Mouse (Mus musculus): ENCODE results near the gene Ntn3. TPM values are rescaled to one million over a fixed set of nuclear protein-coding genes. Genes with fewer than 3 reads are reported as not detected.

Ntn3 gene
- total RNA-seq, 2 experiments from 2014 or later, result 0.12 to 0.15 TPM

Other genes starting within 250 kb of the Ntn3 start
- 0.22 and 0.27 TPM in 2 replicates for gene Prss30, start 229.0 kb downstream of the Ntn3 start, total RNA-seq (2015)
- not detected in 2 replicates for gene Prss30, start 229.0 kb downstream of the Ntn3 start, total RNA-seq (2017)
- not detected in 2 replicates for gene Prss22, start 211.4 kb downstream of the Ntn3 start, total RNA-seq (2015)
- gene Prss22, start 211.4 kb downstream of the Ntn3 start, total RNA-seq (2017), result not detected in 2 replicates
- gene Prss27, start 171.4 kb downstream of the Ntn3 start, total RNA-seq (2015), result not detected in 2 replicates
- not detected in 2 replicates for gene Prss27, start 171.4 kb downstream of the Ntn3 start, total RNA-seq (2017)
- 15.5 and 17.1 TPM in 2 replicates for gene Kctd5, start 136.0 kb downstream of the Ntn3 start, total RNA-seq (2015)
- 19.5 and 21.0 TPM in 2 replicates for gene Kctd5, start 136.0 kb downstream of the Ntn3 start, total RNA-seq (2017)
- gene Pdpk1, start 58.6 kb downstream of the Ntn3 start, total RNA-seq (2015), result 33.3 and 36.3 TPM in 2 replicates
- gene Pdpk1, start 58.6 kb downstream of the Ntn3 start, total RNA-seq (2017), result 41.1 and 49.5 TPM in 2 replicates
- gene Amdhd2, start 45.8 kb downstream of the Ntn3 start, total RNA-seq (2015), result 21.9 and 33.7 TPM in 2 replicates
- 65.1 and 65.5 TPM in 2 replicates for gene Amdhd2, start 45.8 kb downstream of the Ntn3 start, total RNA-seq (2017)
- gene Atp6v0c, start 39.8 kb downstream of the Ntn3 start, total RNA-seq (2015), result 405 and 437 TPM in 2 replicates
- gene Atp6v0c, start 39.8 kb downstream of the Ntn3 start, total RNA-seq (2017), result 109 and 145 TPM in 2 replicates
- gene Tbc1d24, start 4.0 kb downstream of the Ntn3 start, total RNA-seq (2015), result 3.6 and 6.4 TPM in 2 replicates
- 6.4 and 6.6 TPM in 2 replicates for gene Tbc1d24, start 4.0 kb downstream of the Ntn3 start, total RNA-seq (2017)
- 7.8 and 10.2 TPM in 2 replicates for gene Tedc2, start 11.3 kb upstream of the Ntn3 start, total RNA-seq (2015)
- gene Tedc2, start 11.3 kb upstream of the Ntn3 start, total RNA-seq (2017), result 13.9 and 16.2 TPM in 2 replicates
- gene Ccnf, start 42.0 kb upstream of the Ntn3 start, total RNA-seq (2015), result 21.2 and 22.7 TPM in 2 replicates
- 27.4 and 40.3 TPM in 2 replicates for gene Ccnf, start 42.0 kb upstream of the Ntn3 start, total RNA-seq (2017)
- 0.24 TPM in 1 of 2 replicates, not detected in the other for gene Abca17, start 141.5 kb upstream of the Ntn3 start, total RNA-seq (2015)
- gene Abca17, start 141.5 kb upstream of the Ntn3 start, total RNA-seq (2017), result 0.03 TPM in 1 of 2 replicates, not detected in the other
- 18.6 and 20.4 TPM in 2 replicates for gene Abca3, start 142.4 kb upstream of the Ntn3 start, total RNA-seq (2015)
- gene Abca3, start 142.4 kb upstream of the Ntn3 start, total RNA-seq (2017), result 13.8 and 15.5 TPM in 2 replicates
- gene Rnps1, start 205.0 kb upstream of the Ntn3 start, total RNA-seq (2015), result 143 and 154 TPM in 2 replicates
- gene Rnps1, start 205.0 kb upstream of the Ntn3 start, total RNA-seq (2017), result 187 and 191 TPM in 2 replicates
- 58.5 and 67.8 TPM in 2 replicates for gene Eci1, start 217.1 kb upstream of the Ntn3 start, total RNA-seq (2015)
- 27.7 and 32.6 TPM in 2 replicates for gene Eci1, start 217.1 kb upstream of the Ntn3 start, total RNA-seq (2017)
- gene Dnase1l2, start 233.6 kb upstream of the Ntn3 start, total RNA-seq (2015), result 0.94 and 3.5 TPM in 2 replicates
- gene Dnase1l2, start 233.6 kb upstream of the Ntn3 start, total RNA-seq (2017), result 2.9 and 4.0 TPM in 2 replicates

All from megakaryocyte progenitor cell, adult 5-6 weeks (primary cell).